Mouse (Mus musculus): ENCODE data around the gene Cox19.

GRCm38 (mm10) chr5:139294089-139294488 is 57.1 kb downstream of the Cox19 start:
- TF ChIP-seq POLR2A (IDR thresholded peaks at IDR 0.05; ENCODE audit: low read depth, low read length) = no peak
- no peak for TF ChIP-seq CTCF (IDR thresholded peaks at IDR 0.05; ENCODE audit: borderline replicate concordance, insufficient read depth, low read length)
